Mouse (Mus musculus) bone marrow macrophage, adult 2 months (primary cell): ENCODE measurements at regions not wholly inside any gene's neighbourhood (a gene's known extent, or its start where the extent isn't known, plus 50 kb on each side); places are given as distances from the start of the nearest gene placed in this dataset.

Source experiments
- CTCF ChIP-seq: IDR thresholded peaks from 2 replicates; pipeline ENCODE4 v1.5.1; 2012; ENCODE audit warnings: low read depth, mild to moderate bottlenecking, low read length, moderate library complexity
- POLR2A ChIP-seq: IDR thresholded peaks from 2 replicates; pipeline ENCODE4 v1.6.1; 2012; ENCODE audit warnings: mild to moderate bottlenecking, low read depth, low read length, borderline replicate concordance

DNA sequence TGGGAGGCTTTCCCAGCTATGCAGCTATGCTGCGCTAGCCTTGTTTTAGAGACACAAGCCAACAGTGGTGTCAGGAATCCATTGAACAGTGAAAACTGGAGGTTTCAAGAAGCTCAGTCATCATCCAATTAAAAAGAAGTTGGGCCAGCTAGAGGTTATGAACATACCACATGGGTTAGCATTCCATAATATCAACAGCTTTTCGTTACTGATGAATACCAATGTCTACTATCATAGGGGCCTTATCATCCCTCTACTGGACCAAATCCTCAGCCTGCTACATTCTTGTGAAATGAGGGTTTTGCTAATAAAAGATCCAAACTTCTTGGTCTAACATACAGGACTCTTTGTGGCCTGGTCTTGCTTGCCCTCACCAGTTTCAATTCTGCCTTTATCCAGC lies 124.8 kb upstream of the Fam78b start:
- TF ChIP-seq POLR2A (no peak), CTCF (no peak)
